Mouse (Mus musculus): ENCODE measurements around the gene Timm17b. TPM values are rescaled to one million over a fixed set of nuclear protein-coding genes. Genes with fewer than 3 reads are reported as not detected.

The Timm17b gene
- total RNA-seq, 2 experiments from 2014 or later = 20.8 to 23.9 TPM

DNA sequence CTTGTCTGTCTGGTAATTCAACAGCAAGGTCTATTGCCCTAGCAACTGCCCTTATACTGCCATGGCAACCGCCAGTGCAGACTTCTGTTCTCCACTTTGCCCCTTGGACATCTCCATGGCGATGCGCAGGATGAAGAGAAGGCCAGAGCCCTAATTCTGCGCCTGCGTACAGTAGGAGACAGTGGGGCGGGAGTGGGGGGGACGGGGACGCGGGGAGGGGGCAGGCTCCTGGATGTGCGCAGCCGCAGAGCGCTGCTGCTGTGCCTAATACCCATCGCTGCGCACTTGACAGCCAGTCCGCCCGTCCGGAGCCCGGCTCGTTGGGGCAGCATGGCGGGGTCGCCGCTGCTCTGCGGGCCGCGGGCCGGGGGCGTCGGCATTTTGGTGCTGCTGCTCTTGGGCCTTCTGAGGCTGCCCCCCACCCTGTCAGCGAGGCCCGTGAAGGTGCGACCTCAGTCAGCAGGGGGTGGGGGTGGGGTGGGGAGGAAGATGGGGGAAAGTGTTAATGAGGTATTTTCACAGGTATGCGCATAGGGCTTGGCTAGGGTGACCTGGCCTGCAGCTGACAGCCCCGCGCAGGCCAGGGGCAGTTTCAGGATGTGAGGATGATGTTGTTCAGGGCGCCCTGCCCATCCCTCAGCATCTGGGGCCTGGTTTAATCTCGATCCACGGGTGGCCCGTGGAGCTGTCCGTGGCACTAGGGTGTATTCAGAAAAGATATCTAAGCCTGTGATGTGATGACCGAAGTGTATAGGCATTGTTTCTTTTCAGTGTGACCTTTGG, 20.6 kb downstream of the Timm17b start, which contains the start of gene Pcsk1n:
Pcsk1n (plus strand) TSS at position 222 of the 783 bp plus-strand sequence.
- DNase-seq (ENCODE audit: low spot score in 2 of 2) = peak; percentile 54 to 59

DNA sequence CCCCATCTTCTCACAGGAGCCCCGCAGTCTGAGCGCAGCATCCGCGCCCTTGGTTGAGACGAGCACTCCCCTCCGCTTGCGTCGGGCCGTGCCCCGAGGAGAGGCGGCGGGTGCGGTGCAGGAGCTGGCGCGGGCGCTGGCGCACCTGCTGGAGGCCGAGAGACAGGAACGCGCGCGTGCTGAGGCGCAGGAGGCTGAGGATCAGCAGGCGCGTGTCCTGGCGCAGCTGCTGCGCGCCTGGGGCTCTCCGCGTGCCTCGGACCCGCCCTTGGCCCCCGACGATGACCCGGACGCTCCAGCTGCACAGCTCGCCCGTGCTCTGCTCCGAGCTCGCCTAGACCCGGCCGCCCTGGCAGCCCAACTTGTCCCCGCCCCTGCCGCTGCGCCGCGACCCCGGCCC, 22.9 kb downstream of the Timm17b start:
- DNase-seq (ENCODE audit: low spot score in 2 of 2) = no peak

DNA sequence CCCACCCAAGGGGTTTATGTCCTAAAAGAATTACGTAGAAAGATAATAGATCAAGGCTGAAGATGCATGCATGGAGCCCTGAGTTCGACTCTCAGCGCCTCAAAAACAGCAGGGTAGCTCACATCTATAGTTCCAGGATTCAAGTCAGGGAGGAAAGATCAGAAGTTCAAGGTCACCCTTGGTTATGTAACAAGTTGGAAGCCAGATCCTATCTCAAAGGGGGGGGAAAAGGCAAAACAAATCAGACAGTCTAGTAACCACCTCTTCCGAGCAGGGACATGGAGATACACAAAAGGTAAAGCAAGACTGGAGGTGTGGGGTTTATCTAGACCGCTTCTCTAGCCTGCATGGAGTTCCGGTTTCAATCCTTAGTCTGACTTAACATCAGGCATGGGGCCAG, 27.1 kb downstream of the Timm17b start:
- no peak for DNase-seq (ENCODE audit: low spot score in 2 of 2)

DNA sequence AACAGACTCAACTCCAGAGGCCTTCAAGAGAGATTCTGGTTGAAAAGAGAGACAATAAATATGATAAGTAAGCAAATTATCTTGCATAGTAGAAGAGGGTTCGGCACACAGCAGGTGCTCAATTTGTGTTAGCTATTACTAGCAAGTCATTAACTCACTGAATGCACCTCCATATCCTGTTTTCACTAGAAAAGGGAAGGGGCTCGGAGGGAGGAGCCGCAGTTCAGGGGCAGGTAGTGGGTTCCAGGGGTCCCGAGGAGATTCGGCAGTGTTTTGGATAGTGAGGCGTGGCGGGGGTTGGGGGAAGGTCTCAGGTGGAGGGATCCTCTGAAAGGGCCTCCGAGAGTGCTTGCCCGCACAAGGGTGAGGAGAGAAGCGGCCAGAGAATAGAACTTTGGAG, 28.0 kb downstream of the Timm17b start:
- no peak for DNase-seq (ENCODE audit: low spot score in 2 of 2)

DNA sequence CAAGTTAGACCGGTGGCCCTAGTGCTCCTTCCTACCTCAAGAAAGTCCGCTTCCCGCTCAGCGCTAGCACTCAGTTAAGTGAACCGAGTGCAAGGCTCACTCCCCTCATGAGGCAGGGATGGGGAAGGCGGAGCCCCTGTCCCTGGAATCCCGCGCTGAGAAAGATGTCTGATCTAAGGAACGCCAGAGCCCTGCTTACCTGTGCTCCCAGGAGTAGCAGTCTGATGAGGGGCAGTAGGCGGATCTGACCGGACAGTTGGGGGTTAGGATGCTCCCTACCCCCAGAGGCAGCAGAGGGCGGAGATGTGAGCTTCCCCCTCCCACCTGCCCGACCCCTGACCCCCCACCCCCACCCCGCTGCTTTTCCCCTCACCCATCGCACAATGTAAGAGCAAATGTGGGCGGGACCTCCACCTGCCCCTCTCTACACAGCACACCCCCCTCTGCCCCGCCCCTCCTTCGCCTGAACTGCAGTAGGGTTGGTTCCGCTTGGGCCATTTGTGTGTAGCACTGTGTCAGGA, 29.2 kb downstream of the Timm17b start, which contains the start of gene Eras:
Eras (minus strand) TSS at position 338 of the 521 bp plus-strand sequence.
- no peak for DNase-seq (ENCODE audit: low spot score in 2 of 2)

DNA sequence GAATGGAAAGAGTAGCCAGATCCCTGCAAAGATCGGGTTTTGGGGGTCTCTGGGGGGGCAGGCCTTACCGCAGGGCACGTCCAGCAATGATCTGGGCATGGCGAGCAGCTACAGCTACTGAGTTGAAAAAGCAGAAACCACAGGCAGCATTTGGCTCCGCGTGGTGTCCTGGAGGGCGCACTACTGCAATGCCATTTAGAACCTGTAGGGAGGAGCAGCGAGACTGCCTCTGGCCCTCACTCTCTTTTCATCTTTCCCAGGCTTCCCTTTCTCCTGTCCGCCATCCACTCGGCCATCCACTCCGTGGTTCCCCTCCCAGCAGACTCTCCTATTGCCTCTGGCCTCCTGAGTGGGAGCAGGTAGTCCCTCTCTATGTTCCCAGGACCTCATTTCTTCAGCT, 37.7 kb downstream of the Timm17b start:
- no peak for DNase-seq (ENCODE audit: low spot score in 2 of 2)

DNA sequence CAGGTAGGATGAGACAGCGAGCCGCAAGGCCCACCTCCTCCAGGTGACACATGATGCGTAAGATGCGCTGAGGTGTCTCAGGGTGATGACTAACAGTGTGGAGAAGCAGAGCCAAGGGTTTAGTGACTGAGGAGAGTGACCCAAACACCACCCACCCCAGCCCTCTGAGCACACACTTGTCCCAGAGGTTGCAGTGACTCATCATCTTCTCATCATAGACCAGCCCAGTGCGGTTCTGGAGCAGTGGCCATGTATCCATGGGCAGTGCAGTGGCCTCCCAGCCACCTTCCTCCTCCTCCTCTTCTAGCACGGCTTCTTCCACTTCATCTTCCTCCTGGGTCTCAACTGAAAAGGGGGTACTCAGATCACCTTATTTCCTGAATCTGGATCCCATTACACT, 38.5 kb downstream of the Timm17b start:
- no peak for DNase-seq (ENCODE audit: low spot score in 2 of 2)

DNA sequence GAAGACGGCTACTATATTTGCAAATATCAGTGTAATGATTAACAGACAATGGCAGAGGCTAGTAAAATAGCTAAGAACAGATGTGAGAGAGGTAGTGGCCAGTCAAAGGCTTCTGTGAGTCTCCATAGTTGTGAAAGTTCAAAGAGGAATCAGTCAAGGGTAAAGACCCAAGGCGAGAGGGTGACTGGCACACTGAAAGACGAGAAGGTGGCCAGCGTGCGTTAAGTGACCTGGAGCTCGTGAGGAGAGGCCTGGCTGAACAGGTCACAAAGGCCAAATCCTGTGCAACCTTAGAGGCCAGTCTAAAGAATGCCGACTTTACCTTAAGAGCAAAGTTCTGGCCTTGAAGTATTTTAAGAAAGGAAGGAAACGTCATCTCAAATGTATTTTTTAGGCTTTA, 46.5 kb downstream of the Timm17b start:
- DNase-seq (ENCODE audit: low spot score in 2 of 2) = no peak

DNA sequence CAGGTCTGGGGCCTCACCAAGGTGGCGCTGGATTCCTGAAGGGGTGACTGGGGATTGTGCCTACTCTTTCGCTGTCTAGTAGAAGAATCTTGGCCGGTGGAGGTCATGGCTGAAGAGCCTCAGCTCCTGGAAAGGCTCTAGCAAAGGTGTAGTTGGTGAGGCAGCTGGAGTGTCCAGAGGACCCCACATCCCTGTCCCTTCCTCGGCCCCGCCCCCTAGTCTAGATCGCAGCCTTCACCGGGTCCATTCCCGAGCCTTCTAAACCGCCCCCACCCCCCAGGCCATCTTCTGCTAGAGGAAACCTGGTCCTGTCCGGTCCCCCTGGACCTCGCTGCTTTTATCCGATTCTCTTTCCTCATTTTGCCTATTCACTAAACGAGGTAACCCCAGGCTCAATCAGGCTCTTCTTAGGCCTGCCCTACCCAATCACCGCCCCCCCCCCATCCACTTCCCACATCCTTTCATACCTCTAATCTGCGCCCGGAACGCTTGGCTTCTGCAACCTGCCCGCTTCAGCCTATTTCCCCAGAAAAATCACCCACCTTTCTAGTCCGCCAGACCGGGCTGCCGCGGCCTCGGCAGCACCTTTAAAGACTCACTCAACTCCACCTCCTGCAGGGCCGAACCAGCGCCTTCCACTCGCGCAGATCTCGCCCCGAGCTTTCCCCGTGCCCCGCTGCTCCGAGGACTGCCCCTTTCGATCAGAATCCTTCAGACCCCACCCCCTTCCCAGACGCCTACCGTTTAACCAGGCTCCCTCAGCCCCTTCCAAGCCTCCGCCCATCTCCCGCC, 48.1 kb downstream of the Timm17b start, which contains the start of gene Hdac6:
Hdac6 (minus strand) TSS at position 782 of the 792 bp plus-strand sequence.
- DNase-seq (ENCODE audit: low spot score in 2 of 2) = no peak

DNA sequence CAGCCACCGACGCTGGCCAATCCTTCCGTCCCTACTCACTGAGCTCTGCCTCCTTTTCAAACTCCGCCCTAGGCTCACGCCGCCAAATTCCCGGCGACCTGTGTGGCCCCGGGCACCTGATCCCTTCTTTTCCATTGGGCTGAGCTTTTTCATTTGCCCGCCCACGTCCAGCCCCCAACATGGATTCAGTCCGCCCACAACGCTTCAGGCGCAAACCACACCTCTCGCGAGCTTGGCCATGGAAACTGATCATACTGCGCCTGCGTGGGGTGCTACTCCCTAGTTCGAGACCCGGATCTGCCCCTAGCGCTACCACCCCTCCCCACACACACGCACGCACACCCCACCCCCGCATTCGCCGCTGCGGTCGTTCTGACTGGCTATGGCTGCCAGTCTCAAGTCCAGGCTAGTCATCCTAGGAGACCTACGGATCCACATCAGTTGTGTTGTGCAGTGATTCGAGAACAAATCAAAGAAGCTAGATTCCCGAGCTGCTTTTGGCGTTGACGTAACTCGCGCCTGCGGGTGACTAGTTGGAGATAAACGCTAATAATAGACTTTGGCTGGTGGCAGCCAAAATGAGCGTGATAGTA, 48.8 kb downstream of the Timm17b start:
- DNase-seq (ENCODE audit: low spot score in 2 of 2) = peak; percentile 88 to 95

DNA sequence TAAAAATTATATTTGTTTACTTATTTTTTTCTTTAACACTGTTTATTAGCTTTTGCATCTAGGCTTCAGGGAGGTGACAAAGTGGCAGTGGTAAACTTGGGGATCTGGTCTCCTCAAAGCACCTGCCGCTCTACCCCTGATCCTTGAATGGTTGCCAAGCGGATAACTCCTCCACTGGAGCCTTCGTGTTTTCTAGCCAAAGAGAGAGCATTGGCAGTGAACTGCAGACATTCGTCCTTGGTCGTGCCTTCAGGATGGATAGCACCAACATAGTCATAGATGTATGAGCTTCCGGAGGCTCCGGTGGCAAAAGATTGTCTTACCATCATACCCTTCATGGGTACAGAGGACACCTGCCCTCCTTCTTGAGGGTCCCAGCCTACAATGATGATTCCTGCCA, 50.9 kb downstream of the Timm17b start:
- DNase-seq (ENCODE audit: low spot score in 2 of 2) = no peak

Other genes with a start within 250 kb of the Timm17b start
- 1 to 10 TPM; 1.5 to 1.6 TPM for gene Prickle3, start 242.1 kb upstream of the Timm17b start, total RNA-seq (2021)
- gene Plp2, start 228.0 kb upstream of the Timm17b start, total RNA-seq (2021) = 1 to 10 TPM; 7.0 to 9.6 TPM
- gene Magix, start 218.1 kb upstream of the Timm17b start, total RNA-seq (2021) = under 1 TPM; 0.25 to 0.31 TPM
- 10 to 100 TPM; 33.2 to 36.3 TPM for gene Gpkow, start 202.2 kb upstream of the Timm17b start, total RNA-seq (2021)
- 10 to 100 TPM; 47.7 to 48.1 TPM for gene Wdr45, start 185.0 kb upstream of the Timm17b start, total RNA-seq (2021)
- not detected for gene Gm45208, start 177.1 kb upstream of the Timm17b start, total RNA-seq (2021)
- gene Praf2, start 170.9 kb upstream of the Timm17b start, total RNA-seq (2021) = 100 to 1,000 TPM in 1 of 2 experiments, 10 to 100 TPM in 1; 98.2 to 107 TPM
- gene Ccdc120, start 148.5 kb upstream of the Timm17b start, total RNA-seq (2021) = 10 to 100 TPM; 15.5 to 19.6 TPM
- gene Tfe3, start 136.8 kb upstream of the Timm17b start, total RNA-seq (2021) = 10 to 100 TPM; 31.7 to 34.4 TPM
- gene Gripap1, start 109.6 kb upstream of the Timm17b start, total RNA-seq (2021) = 10 to 100 TPM; 88.1 to 98.9 TPM
- 10 to 100 TPM in 1 of 2 experiments, 1 to 10 TPM in 1; 9.8 to 10.0 TPM for gene Kcnd1, start 77.1 kb upstream of the Timm17b start, total RNA-seq (2021)
- gene Otud5, start 58.0 kb upstream of the Timm17b start, total RNA-seq (2021) = 10 to 100 TPM; 64.1 to 64.9 TPM
- gene Pim2, start 21.1 kb upstream of the Timm17b start, total RNA-seq (2021) = 10 to 100 TPM; 43.2 to 49.5 TPM
- 10 to 100 TPM; 45.9 to 52.7 TPM for gene Slc35a2, start 15.3 kb upstream of the Timm17b start, total RNA-seq (2021)
- 10 to 100 TPM; 72.6 to 80.1 TPM for gene Pqbp1, start 88 bp upstream of the Timm17b start, total RNA-seq (2021)
- not detected for gene Gm10491, start 8.5 kb downstream of the Timm17b start, total RNA-seq (2021)
- not detected for gene Gm10490, start 10.2 kb downstream of the Timm17b start, total RNA-seq (2021)
- gene Pcsk1n, start 20.5 kb downstream of the Timm17b start, total RNA-seq (2021) = 100 to 1,000 TPM; 340 to 344 TPM
- gene Eras, start 29.2 kb downstream of the Timm17b start, total RNA-seq (2021) = not detected
- 10 to 100 TPM; 46.0 to 54.4 TPM for gene Hdac6, start 48.5 kb downstream of the Timm17b start, total RNA-seq (2021)
- not detected for gene Gata1, start 78.7 kb downstream of the Timm17b start, total RNA-seq (2021)
- not detected for gene Glod5, start 119.1 kb downstream of the Timm17b start, total RNA-seq (2021)
- 10 to 100 TPM; 25.0 to 28.2 TPM for gene Suv39h1, start 175.4 kb downstream of the Timm17b start, total RNA-seq (2021)
- 1 to 10 TPM; 2.0 to 2.2 TPM for gene Was, start 191.1 kb downstream of the Timm17b start, total RNA-seq (2021)
- gene Wdr13, start 233.5 kb downstream of the Timm17b start, total RNA-seq (2021) = 100 to 1,000 TPM; 214 to 218 TPM
- 100 to 1,000 TPM; 193 to 258 TPM for gene Rbm3, start 246.5 kb downstream of the Timm17b start, total RNA-seq (2021)